Mouse (Mus musculus) MEL (cell line): ENCODE measurements around the gene Ifi35.

Source experiments
- CTCF ChIP-seq, 3 experiments: IDR thresholded peaks in 2 of 3; conservative IDR thresholded peaks in 1 of 3; 2 replicates each; pipeline ENCODE4 v1.5.1; 2011 to 2012; ENCODE audit warnings: low read length in 3 of 3, low read depth in 2 of 3, mild to moderate bottlenecking in 2 of 3, improper control_type of control experiment in 1 of 3, inconsistent platforms in 1 of 3, mixed read lengths in 1 of 3, moderate library complexity in 1 of 3; ENCODE audit not compliant: control insufficient read depth in 1 of 3, insufficient read depth in 1 of 3, poor library complexity in 1 of 3, severe bottlenecking in 1 of 3
- E2F4 ChIP-seq: IDR thresholded peaks from 2 replicates; pipeline ENCODE4 v1.6.1; 2011; ENCODE audit warnings: low read depth, low read length, improper control_type of control experiment, borderline replicate concordance
- EP300 ChIP-seq, 2 experiments: IDR thresholded peaks; 2 replicates each; pipeline ENCODE4 v1.6.1; 2011; ENCODE audit warnings: improper control_type of control experiment in 2 of 2, low read length in 2 of 2, low read depth in 1 of 2, mild to moderate bottlenecking in 1 of 2
- GATA1 ChIP-seq: IDR thresholded peaks from 2 replicates; pipeline ENCODE4 v1.6.1; 2011; ENCODE audit warnings: low read depth, low read length, improper control_type of control experiment
- MAFK ChIP-seq: IDR thresholded peaks from 2 replicates; pipeline ENCODE4 v1.6.1; 2011; ENCODE audit warnings: low read depth, mild to moderate bottlenecking, low read length, improper control_type of control experiment, borderline replicate concordance
- MAX ChIP-seq: IDR thresholded peaks from 2 replicates; pipeline ENCODE4 v1.6.1; 2011; ENCODE audit warnings: low read length, improper control_type of control experiment
- NELFE ChIP-seq: IDR thresholded peaks from 2 replicates; pipeline ENCODE4 v1.6.1; 2011; ENCODE audit warnings: low read depth, low read length, improper control_type of control experiment
- POLR2A ChIP-seq, 2 experiments: IDR thresholded peaks; 2 replicates each; pipeline ENCODE4 v1.6.1; 2011 to 2012; ENCODE audit warnings: low read length in 2 of 2, mild to moderate bottlenecking in 2 of 2, control low read depth in 1 of 2, improper control_type of control experiment in 1 of 2, low read depth in 1 of 2, moderate library complexity in 1 of 2; ENCODE audit not compliant: control insufficient read depth in 1 of 2, insufficient read depth in 1 of 2, poor library complexity in 1 of 2
- POLR2AphosphoS2 ChIP-seq: IDR thresholded peaks from 2 replicates; pipeline ENCODE4 v1.6.1; 2011; ENCODE audit warnings: low read length, improper control_type of control experiment
- POLR2AphosphoS5 ChIP-seq: IDR thresholded peaks from 2 replicates; pipeline ENCODE4 v1.6.1; 2012; ENCODE audit warnings: low read depth, borderline replicate concordance, mild to moderate bottlenecking, inconsistent platforms, low read length, moderate library complexity, mixed read lengths
- ZNF384 ChIP-seq: IDR thresholded peaks from 2 replicates; pipeline ENCODE4 v1.6.1; 2012; ENCODE audit warnings: low read depth, mild to moderate bottlenecking, inconsistent platforms, low read length, improper control_type of control experiment

DNA sequence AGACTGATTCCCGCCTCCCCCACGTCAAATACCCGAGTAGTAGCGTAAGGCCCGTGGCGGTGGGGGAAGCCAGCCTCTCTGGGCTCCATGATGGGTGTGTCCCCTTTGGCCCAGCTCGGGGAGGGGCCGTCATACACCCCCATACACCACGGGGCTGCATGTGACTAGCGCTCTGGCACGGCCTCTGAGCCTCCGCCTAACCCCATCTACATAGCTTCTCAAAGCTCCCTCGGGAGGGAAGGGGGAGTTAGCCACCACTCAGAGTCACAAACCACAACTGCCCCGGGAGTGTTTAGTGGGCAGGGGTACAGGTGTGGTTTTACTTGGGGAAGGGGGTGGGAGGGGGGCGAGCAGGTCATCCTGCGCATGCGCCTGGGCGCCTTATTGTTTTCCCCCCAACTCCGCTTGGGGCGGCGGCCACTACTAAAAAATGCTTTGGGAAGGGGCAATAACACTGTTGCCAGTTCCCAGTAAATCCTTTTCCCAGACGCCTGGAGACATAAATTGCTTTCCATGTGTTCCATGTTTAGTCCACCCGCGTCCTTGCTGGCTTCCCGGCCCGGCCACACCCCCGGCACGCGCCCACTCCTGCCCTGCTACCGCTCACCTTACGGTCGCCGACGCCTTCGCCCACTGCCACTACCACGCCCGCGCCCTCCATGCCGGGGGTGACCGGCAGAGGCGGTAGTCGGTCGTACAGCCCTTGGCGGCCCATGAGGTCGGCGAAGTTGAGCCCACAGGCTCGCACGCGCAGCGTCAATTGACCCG lies 17.1 kb downstream of the Ifi35 start:
- TF ChIP-seq POLR2A (IDR thresholded peaks at IDR 0.05; ENCODE audit: control insufficient read depth in 1 of 2, insufficient read depth in 1 of 2, low read depth in 1 of 2, low read length in 2 of 2, poor library complexity in 1 of 2) (no peak), MAFK (no peak), MAX (peak; percentile 73), CTCF (IDR thresholded peaks at IDR 0.05 in 2 of 3, conservative IDR thresholded peaks at IDR 0.05 in 1 of 3; ENCODE audit: control insufficient read depth in 1 of 3, insufficient read depth in 1 of 3, low read depth in 2 of 3, low read length in 3 of 3, poor library complexity in 1 of 3, severe bottlenecking in 1 of 3) (no peak; a peak in 1 of 6 replicates), ZNF384 (no peak), POLR2AphosphoS2 (no peak; the same call in 1 of the 2 replicates), EP300 (IDR thresholded peaks at IDR 0.05; ENCODE audit: low read depth in 1 of 2, low read length in 2 of 2) (peak in 1 of 2 experiments; percentile 20; a peak in 1 of 4 replicates), NELFE (no peak; the same call in 1 of the 2 replicates), E2F4 (no peak), GATA1 (no peak), POLR2AphosphoS5 (no peak)
